Mouse (Mus musculus) hindbrain, embryonic 13.5 days (tissue): ENCODE results near the gene Anxa3. TPM values are rescaled to one million over a fixed set of nuclear protein-coding genes. Genes with fewer than 3 reads are reported as not detected.

Source experiments
- ATAC-seq: fragments of 200-750 bp; cut with Nextera tagmentation; 2 replicates; pipeline ENCODE4 v1.8.0; 2017; ENCODE audit warnings: moderate TSS enrichment; ENCODE audit not compliant: low FRiP score
- H3K27ac ChIP-seq: fragments of 300-500 bp; sonication (generic); 2 replicates; pipeline ENCODE4 v1.5.1; 2015; ENCODE audit warnings: inconsistent platforms, mild to moderate bottlenecking, moderate library complexity
- H3K27me3 ChIP-seq: fragments of 300-500 bp; sonication (generic); 2 replicates; pipeline ENCODE4 v1.6.1; 2015; ENCODE audit warnings: mild to moderate bottlenecking, inconsistent platforms
- H3K36me3 ChIP-seq: fragments of 300-500 bp; sonication (generic); 2 replicates; pipeline ENCODE4 v1.6.1; 2015; ENCODE audit warnings: mild to moderate bottlenecking, inconsistent platforms
- H3K4me1 ChIP-seq: fragments of 300-500 bp; sonication (generic); replicated peaks from 2 replicates; pipeline ENCODE4 v1.6.1; 2015; ENCODE audit warnings: inconsistent platforms
- H3K4me2 ChIP-seq: fragments of 300-500 bp; sonication (generic); 2 replicates; pipeline ENCODE4 v1.6.1; 2015; ENCODE audit warnings: inconsistent platforms, mild to moderate bottlenecking, moderate library complexity
- H3K4me3 ChIP-seq: fragments of 300-500 bp; sonication (generic); 2 replicates; pipeline ENCODE4 v1.5.1; 2015; ENCODE audit warnings: mild to moderate bottlenecking, inconsistent platforms
- H3K9ac ChIP-seq: fragments of 300-500 bp; sonication (generic); 2 replicates; pipeline ENCODE4 v1.6.1; 2015; ENCODE audit warnings: mild to moderate bottlenecking, inconsistent platforms
- H3K9me3 ChIP-seq: fragments of 300-500 bp; sonication (generic); 2 replicates; pipeline ENCODE4 v1.6.1; 2016; ENCODE audit warnings: inconsistent platforms
- WGBS: fragments of 180-500 bp; shearing (Covaris S2); methylation state at CpG from one replicate; pipeline ENCODE4 v1.1.7; 2015; 5-methylcytosine and 5-hydroxymethylcytosine counted together
- polyA plus RNA-seq: library from polyadenylated mRNA; unstranded; fragments of >200 nt; fragmentation: Nextera tagmentation; extraction: Ambion mirVana; gene quantifications from 2 replicates; pipeline ENCODE4 v1.2.1, GENCODE M21; 2015

Anxa3 gene
- polyA plus RNA-seq, 1 experiment from 2014 or later = 27.9 TPM

DNA sequence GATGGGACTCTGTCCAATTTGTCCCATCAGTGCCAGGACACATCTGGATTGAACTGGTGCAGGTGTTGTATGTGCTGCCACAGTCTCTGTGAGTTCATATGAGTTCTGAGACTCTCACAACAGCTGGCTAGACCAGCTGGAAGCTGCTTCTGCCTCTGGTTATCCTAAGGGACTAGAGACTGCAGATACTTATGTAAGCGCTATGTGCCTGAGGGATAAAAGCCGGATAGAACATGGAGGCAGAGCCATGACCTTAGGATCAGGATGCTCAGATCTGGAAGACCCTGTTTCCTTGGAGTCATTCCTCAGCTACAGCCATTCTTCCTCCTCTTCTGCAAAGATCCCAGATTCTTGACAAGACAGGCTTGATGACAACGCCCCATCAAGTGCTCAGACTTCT lies 60.3 kb downstream of the Anxa3 start:
- Histone ChIP-seq H3K27me3 (no peaks in the 10 kb centered on the region), H3K36me3 (no peaks in the 10 kb centered on the region), H3K4me3 (no peak overlapping the region), H3K4me2 (no peak overlapping the region), H3K27ac (no peak overlapping the region), H3K4me1 (no peaks in the 10 kb centered on the region), H3K9ac (no peak overlapping the region), H3K9me3 (no peaks in the 10 kb centered on the region)
- WGBS = 89% methylated on average over 3 of the region's 3 CpGs
- no peak for ATAC-seq

DNA sequence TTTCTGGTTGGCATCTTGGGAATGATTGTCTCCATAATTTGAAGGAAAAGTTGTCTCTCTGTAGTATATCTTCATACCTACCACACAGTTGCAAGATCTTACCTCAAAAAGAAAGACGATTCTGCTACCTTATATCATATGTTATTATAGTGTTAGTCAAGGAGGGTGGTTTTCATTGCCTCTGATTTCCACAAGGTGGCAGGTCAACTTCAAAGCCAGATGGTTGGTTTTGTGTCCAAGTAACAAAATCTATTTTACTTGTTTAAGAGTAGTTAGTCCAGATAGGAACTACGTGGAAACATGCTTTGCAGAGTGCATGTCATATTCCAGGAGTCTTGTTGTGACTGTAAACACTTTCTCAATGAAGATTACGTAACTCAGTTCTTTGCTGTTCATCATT lies 61.2 kb downstream of the Anxa3 start:
- Histone ChIP-seq H3K36me3 (no peaks in the 10 kb centered on the region), H3K4me3 (no peak overlapping the region), H3K27me3 (no peaks in the 10 kb centered on the region), H3K4me2 (no peak overlapping the region), H3K4me1 (no peaks in the 10 kb centered on the region), H3K9ac (no peak overlapping the region), H3K9me3 (no peaks in the 10 kb centered on the region), H3K27ac (no peak overlapping the region)
- WGBS = 85% methylated on average over 3 of the region's 3 CpGs
- ATAC-seq = no peak

DNA sequence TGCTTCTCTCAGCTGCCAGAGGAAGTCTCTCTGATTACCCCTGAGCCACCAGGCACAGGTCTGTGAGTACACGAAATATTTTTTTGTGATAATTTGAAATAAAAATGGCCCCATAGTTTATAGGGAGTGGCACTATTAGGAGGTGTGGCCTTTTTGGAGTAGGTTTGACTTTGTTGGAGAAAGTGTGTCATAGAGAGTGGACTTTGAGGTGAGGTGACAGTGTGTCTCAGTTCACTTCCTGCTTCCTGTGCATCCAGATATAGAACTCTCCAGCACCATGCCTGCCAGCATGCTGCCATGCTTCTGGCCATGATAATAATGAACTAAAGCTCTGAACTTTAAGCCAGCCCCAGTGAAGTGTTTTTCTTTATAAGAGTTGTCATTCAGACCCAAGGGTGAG lies 66.8 kb downstream of the Anxa3 start:
- no peaks in the 10 kb centered on the region for H3K27me3 ChIP-seq
- no peak overlapping the region for H3K9ac ChIP-seq
- no peaks in the 10 kb centered on the region for H3K9me3 ChIP-seq
- 86% methylated on average over 1 of the region's 1 CpGs for WGBS
- H3K27ac ChIP-seq = no peak overlapping the region
- H3K4me1 ChIP-seq = no peaks in the 10 kb centered on the region
- H3K36me3 ChIP-seq = no peaks in the 10 kb centered on the region
- H3K4me2 ChIP-seq = no peak overlapping the region
- H3K4me3 ChIP-seq = no peak overlapping the region
- no peak for ATAC-seq

DNA sequence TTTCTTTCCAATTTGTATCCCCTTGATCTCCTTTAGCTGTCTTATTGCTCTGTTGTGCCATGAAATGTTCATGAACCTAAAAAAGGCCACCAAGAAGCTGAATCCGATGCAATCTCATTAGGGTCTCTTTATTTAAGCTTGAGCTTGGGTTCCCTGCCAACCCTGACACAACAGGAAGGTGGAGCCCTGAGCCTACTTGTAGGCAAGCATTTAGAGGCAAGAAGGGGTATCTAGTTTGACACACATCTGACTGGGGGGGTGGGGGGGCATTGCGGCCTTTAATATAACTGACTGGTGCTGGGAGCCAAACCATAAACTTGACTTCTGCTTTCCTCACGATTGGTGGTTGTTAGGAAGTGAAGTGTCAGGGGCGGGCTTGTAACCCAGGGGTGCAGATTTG lies 74.0 kb downstream of the Anxa3 start:
- WGBS = 89% methylated on average over 4 of the region's 4 CpGs
- H3K36me3 ChIP-seq = no peaks in the 10 kb centered on the region
- H3K9me3 ChIP-seq = no peaks in the 10 kb centered on the region
- H3K4me1 ChIP-seq = no peaks in the 10 kb centered on the region
- H3K4me2 ChIP-seq = no peak overlapping the region
- H3K27ac ChIP-seq = no peak overlapping the region
- no peaks in the 10 kb centered on the region for H3K27me3 ChIP-seq
- no peak overlapping the region for H3K9ac ChIP-seq
- ATAC-seq = no peak
- no peak overlapping the region for H3K4me3 ChIP-seq

GRCm38 (mm10) chr5:96868893-96869292 lies 75.8 kb downstream of the Anxa3 start:
- no peak overlapping the region for H3K27ac ChIP-seq
- H3K27me3 ChIP-seq = no peaks in the 10 kb centered on the region
- H3K9ac ChIP-seq = no peak overlapping the region
- no peaks in the 10 kb centered on the region for H3K9me3 ChIP-seq
- no peak overlapping the region for H3K4me2 ChIP-seq
- 80% methylated on average over 6 of the region's 6 CpGs for WGBS
- H3K4me3 ChIP-seq = no peak overlapping the region
- ATAC-seq = no peak
- no peaks in the 10 kb centered on the region for H3K36me3 ChIP-seq
- no peaks in the 10 kb centered on the region for H3K4me1 ChIP-seq

DNA sequence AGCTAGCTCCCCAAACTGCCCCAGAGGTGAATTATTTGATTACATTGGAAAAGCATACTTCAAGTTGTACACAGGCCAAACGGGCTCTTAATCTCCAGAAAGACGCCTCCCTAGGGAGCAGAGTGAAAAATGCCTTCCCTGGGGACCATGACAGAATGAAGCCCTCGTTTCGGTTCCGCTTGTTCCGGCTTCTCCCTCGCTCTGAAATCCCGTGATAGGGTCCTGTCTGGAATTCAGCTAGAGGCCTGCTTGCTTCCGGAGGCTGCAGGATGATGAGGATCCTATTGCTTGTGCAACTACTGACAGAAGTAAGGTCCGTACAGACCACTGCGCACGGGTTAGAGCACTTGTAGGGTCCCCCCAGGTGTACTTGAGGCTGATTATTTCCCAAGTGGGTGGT lies 77.9 kb downstream of the Anxa3 start:
- no peak for ATAC-seq
- WGBS = 77% methylated on average over 12 of the region's 12 CpGs
- Histone ChIP-seq H3K4me1 (no peaks in the 10 kb centered on the region), H3K9ac (no peak overlapping the region), H3K27ac (no peak overlapping the region), H3K4me2 (no peak overlapping the region), H3K9me3 (no peaks in the 10 kb centered on the region), H3K4me3 (no peak overlapping the region), H3K36me3 (no peaks in the 10 kb centered on the region), H3K27me3 (no peaks in the 10 kb centered on the region)

DNA sequence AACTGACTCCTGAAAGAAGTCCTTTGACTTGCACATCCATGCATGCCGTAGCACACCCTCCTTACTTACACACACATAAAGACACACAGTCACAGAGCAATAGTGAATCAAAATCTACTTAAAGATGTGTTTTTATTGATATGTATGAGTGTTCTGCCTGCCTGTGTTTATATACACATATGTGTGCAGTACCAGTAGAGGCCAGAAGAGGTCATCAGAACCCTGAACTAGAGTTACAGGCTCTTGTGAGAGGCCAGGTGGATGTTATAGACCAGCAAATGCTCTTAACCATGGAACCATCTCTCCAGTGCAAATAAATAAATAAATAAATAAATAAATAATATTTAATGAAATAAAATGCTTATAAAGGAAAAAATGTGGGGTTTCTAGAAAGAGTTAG lies 85.0 kb downstream of the Anxa3 start:
- Histone ChIP-seq H3K4me1 (no peaks in the 10 kb centered on the region), H3K4me2 (no peak overlapping the region), H3K9ac (no peak overlapping the region), H3K27me3 (no peaks in the 10 kb centered on the region), H3K4me3 (no peak overlapping the region), H3K36me3 (no peaks in the 10 kb centered on the region), H3K27ac (no peak overlapping the region), H3K9me3 (no peaks in the 10 kb centered on the region)
- ATAC-seq = no peak
- 95% methylated on average over 1 of the region's 1 CpGs for WGBS

- Histone ChIP-seq H3K4me3 (no peak overlapping the region), H3K9me3 (no peaks in the 10 kb centered on the region), H3K4me2 (no peak overlapping the region), H3K27me3 (no peaks in the 10 kb centered on the region), H3K9ac (no peak overlapping the region), H3K4me1 (no peaks in the 10 kb centered on the region), H3K27ac (no peak overlapping the region), H3K36me3 (no peaks in the 10 kb centered on the region)
- ATAC-seq = no peak
- 94% methylated on average over 11 of the region's 11 CpGs for WGBS
Observed at GRCm38 (mm10) chr5:96878851-96879540, 85.9 kb downstream of the Anxa3 start.

DNA sequence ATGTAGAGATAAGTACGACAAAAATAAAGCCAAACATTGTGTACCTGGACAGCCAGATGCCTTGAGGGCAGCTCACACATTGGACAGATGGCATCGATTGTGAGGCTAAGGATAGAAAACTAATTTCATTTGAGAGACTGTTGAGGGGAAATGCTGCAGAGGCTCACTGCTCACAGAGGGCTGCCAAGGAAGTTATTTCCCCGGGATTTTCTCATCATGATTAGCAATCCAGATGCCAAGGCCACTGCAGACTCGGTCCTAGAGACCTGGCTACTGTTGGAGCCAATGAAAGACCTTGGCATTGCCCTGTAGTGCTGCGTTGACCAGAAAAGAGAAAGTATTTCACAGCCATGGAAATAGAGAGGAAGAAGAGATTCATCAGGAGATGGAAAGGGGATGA lies 87.1 kb downstream of the Anxa3 start:
- 84% methylated on average over 5 of the region's 5 CpGs for WGBS
- ATAC-seq = no peak
- H3K9me3 ChIP-seq = no peaks in the 10 kb centered on the region

GRCm38 (mm10) chr5:96881118-96881517 lies 88.0 kb downstream of the Anxa3 start:
- Histone ChIP-seq H3K9ac (no peak overlapping the region), H3K36me3 (no peaks in the 10 kb centered on the region), H3K4me3 (no peak overlapping the region), H3K27me3 (no peaks in the 10 kb centered on the region), H3K9me3 (no peaks in the 10 kb centered on the region), H3K4me2 (no peak overlapping the region), H3K4me1 (no peaks in the 10 kb centered on the region), H3K27ac (no peak overlapping the region)
- ATAC-seq = no peak
- 88% methylated on average over 3 of the region's 3 CpGs for WGBS

More for the DNA sequence above, 87.1 kb downstream of the Anxa3 start:
- Histone ChIP-seq H3K9ac (no peak overlapping the region), H3K4me3 (no peak overlapping the region), H3K4me1 (no peaks in the 10 kb centered on the region), H3K4me2 (no peak overlapping the region), H3K36me3 (no peaks in the 10 kb centered on the region), H3K27me3 (no peaks in the 10 kb centered on the region), H3K27ac (no peak overlapping the region)

DNA sequence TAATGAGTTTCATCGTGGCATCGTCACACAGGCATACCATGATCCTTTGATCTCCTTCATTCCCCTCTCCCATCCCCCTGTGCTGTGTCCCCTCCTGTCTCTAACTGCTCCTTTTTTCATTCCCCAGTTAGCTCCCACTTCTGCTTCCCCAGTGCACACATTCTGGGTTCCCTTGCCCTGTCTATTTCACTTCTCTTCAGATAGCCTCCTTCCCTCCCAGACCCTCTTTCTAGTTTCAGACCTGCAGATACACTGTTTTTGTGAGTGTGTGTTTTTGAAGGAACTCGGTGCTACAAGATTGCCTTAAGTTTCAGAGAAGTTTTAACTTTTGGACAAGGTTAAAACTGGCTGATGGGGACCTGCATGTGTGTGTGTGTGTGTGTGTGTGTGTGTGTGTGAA lies 88.5 kb downstream of the Anxa3 start:
- H3K4me1 ChIP-seq = no peaks in the 10 kb centered on the region
- H3K9ac ChIP-seq = no peak overlapping the region
- no peak overlapping the region for H3K4me3 ChIP-seq
- H3K36me3 ChIP-seq = no peaks in the 10 kb centered on the region
- ATAC-seq = no peak
- no peak overlapping the region for H3K27ac ChIP-seq
- H3K4me2 ChIP-seq = no peak overlapping the region
- no peaks in the 10 kb centered on the region for H3K9me3 ChIP-seq
- no peaks in the 10 kb centered on the region for H3K27me3 ChIP-seq
- 81% methylated on average over 3 of the region's 3 CpGs for WGBS

DNA sequence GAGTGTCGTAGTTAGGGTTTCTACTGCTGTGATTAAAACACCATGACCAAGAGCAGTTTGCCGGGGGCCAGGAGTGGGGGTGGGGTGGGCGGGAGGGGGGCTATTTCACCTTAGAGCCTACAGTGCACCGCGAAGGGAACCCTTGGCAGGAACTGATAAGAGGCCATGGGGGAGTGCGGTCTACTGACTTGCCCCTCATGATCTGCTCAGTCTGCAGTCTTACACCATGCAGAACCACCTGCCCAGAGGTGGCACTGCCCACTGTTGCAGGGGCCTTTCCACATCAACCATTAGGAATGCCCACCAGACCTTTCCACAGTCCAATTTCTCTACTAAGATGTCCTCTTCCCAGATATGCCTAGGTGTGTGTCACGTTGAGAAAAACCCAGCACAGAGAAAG lies 92.1 kb downstream of the Anxa3 start:
- Histone ChIP-seq H3K36me3 (no peaks in the 10 kb centered on the region), H3K9me3 (no peaks in the 10 kb centered on the region), H3K9ac (no peak overlapping the region), H3K27ac (no peak overlapping the region), H3K4me1 (no peaks in the 10 kb centered on the region), H3K4me2 (no peak overlapping the region), H3K4me3 (no peak overlapping the region), H3K27me3 (no peaks in the 10 kb centered on the region)
- ATAC-seq = no peak
- 90% methylated on average over 7 of the region's 7 CpGs for WGBS

GRCm38 (mm10) chr5:96888396-96888795 lies 95.3 kb downstream of the Anxa3 start:
- 95% methylated on average over 3 of the region's 3 CpGs for WGBS

More at GRCm38 (mm10) chr5:96888396-96888795, 95.3 kb downstream of the Anxa3 start:
- Histone ChIP-seq H3K9ac (no peak overlapping the region), H3K9me3 (no peaks in the 10 kb centered on the region), H3K4me3 (no peak overlapping the region), H3K36me3 (no peaks in the 10 kb centered on the region), H3K27me3 (no peaks in the 10 kb centered on the region), H3K4me2 (no peak overlapping the region), H3K27ac (no peak overlapping the region), H3K4me1 (no peaks in the 10 kb centered on the region)
- no peak for ATAC-seq
